Mouse (Mus musculus) spleen, adult 2 months (tissue): Measurements from ENCODE around the gene Abca1. TPM values are rescaled to one million over a fixed set of nuclear protein-coding genes. Genes with fewer than 3 reads are reported as not detected.

ENCODE experiments used
- DNase-seq, 2 experiments: peaks; one replicate each; pipeline versions ENCODE4 v3.0.0 to v3.0.0-alpha.2; 2012 to 2021; ENCODE audit warnings: low spot score in 2 of 2, low read depth in 1 of 2
- H3K27ac ChIP-seq: fragments of 200-500 bp; 2 replicates; pipeline ENCODE4 v1.5.1; 2012; ENCODE audit warnings: low read length, inconsistent platforms; ENCODE audit not compliant: insufficient read depth
- H3K27me3 ChIP-seq: fragments of 200-500 bp; 2 replicates; pipeline ENCODE4 v1.6.1; 2012; ENCODE audit warnings: mild to moderate bottlenecking, moderate library complexity, low read length, inconsistent platforms; ENCODE audit not compliant: control insufficient read depth, insufficient read depth
- H3K36me3 ChIP-seq: fragments of 200-500 bp; 2 replicates; pipeline ENCODE4 v1.6.1; 2012; ENCODE audit warnings: mild to moderate bottlenecking, low read length, inconsistent platforms; ENCODE audit not compliant: control insufficient read depth, insufficient read depth
- H3K4me1 ChIP-seq: fragments of 200-500 bp; 2 replicates; pipeline ENCODE4 v1.6.1; 2011; ENCODE audit warnings: inconsistent platforms; ENCODE audit not compliant: control insufficient read depth, insufficient read depth, insufficient read length
- H3K4me3 ChIP-seq: fragments of 200-500 bp; 2 replicates; pipeline ENCODE4 v1.5.1; 2011; ENCODE audit warnings: mild to moderate bottlenecking, inconsistent platforms; ENCODE audit not compliant: insufficient read depth, insufficient read length; ENCODE audit errors: extremely low read depth
- CTCF ChIP-seq: fragments of 200-500 bp; IDR thresholded peaks from 2 replicates; pipeline ENCODE4 v1.5.1; 2011; ENCODE audit warnings: mild to moderate bottlenecking, inconsistent platforms; ENCODE audit not compliant: insufficient read depth, insufficient read length, insufficient replicate concordance; ENCODE audit errors: extremely low read depth
- POLR2A ChIP-seq: fragments of 200-500 bp; IDR thresholded peaks from 2 replicates; pipeline ENCODE4 v1.6.1; 2011; ENCODE audit warnings: low read depth, low read length, inconsistent platforms
- WGBS: fragments of 180-500 bp; shearing (Covaris S2); methylation state at CpG from one replicate; pipeline ENCODE4 v1.1.7; 2018; 5-methylcytosine and 5-hydroxymethylcytosine counted together
- polyA plus RNA-seq: library from polyadenylated mRNA; depleted of rRNA; stranded (reverse); fragments of >200 nt; gene quantifications from 2 replicates; pipeline ENCODE4 v1.2.3, GENCODE M21; 2012

Abca1 gene
- polyA plus RNA-seq, 1 experiment = 7.6 TPM

- Histone ChIP-seq H3K27ac (no peak overlapping the region), H3K4me3 (no peak overlapping the region), H3K36me3 (0 out of 2 replicates have a peak, but pooled peaks cover 3% of the 10 kb centered on the region), H3K4me1 (peaks cover 14% of the 10 kb centered on the region; the same call in 1 of the 2 replicates), H3K27me3 (no peaks in the 10 kb centered on the region)
- WGBS = 46% methylated on average over 4 of the region's 4 CpGs
- no peak for TF ChIP-seq POLR2A
- no peak for TF ChIP-seq CTCF
- DNase-seq = no peak
Observed at GRCm38 (mm10) chr4:53118643-53119042, 41.1 kb downstream of the Abca1 start.

DNA sequence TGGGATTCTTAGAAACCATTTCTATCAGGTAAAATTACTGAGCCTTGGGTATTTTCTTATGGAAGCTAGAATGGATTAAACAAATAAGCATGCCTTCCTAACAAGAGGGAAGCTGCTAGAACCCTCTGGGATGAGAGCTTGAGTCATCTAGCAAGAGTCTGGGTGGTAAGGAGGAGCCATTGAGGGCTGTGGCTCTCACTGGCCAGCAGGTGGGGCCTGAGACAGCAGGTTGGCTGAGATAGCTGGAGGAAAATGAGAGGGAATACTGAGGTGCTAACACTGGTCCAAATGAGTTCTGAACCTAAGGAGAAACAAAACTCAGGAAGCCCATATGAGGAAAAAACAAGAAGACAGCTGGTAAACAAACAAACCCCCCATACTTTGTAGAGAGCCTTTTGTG lies 42.1 kb downstream of the Abca1 start:
- no peak overlapping the region for H3K4me3 ChIP-seq
- peaks cover 3% of the 10 kb centered on the region; the same call in 1 of the 2 replicates for H3K36me3 ChIP-seq
- no peak for DNase-seq
- H3K27ac ChIP-seq = no peak overlapping the region
- TF ChIP-seq CTCF = peak; percentile 42; the same call in 1 of the 2 replicates
- TF ChIP-seq POLR2A = no peak
- H3K4me1 ChIP-seq = peaks cover 14% of the 10 kb centered on the region; the same call in 1 of the 2 replicates
- no peaks in the 10 kb centered on the region for H3K27me3 ChIP-seq

- Histone ChIP-seq H3K4me3 (no peak overlapping the region), H3K27ac (no peak overlapping the region), H3K27me3 (no peaks in the 10 kb centered on the region), H3K4me1 (peaks cover 10% of the 10 kb centered on the region; the same call in 1 of the 2 replicates), H3K36me3 (peaks cover 3% of the 10 kb centered on the region; the same call in 1 of the 2 replicates)
- TF ChIP-seq POLR2A (no peak), CTCF (no peak)
- no peak for DNase-seq
- WGBS = 93% methylated on average over 5 of the region's 5 CpGs
Observed at GRCm38 (mm10) chr4:53117076-53117475, 42.6 kb downstream of the Abca1 start.

DNA sequence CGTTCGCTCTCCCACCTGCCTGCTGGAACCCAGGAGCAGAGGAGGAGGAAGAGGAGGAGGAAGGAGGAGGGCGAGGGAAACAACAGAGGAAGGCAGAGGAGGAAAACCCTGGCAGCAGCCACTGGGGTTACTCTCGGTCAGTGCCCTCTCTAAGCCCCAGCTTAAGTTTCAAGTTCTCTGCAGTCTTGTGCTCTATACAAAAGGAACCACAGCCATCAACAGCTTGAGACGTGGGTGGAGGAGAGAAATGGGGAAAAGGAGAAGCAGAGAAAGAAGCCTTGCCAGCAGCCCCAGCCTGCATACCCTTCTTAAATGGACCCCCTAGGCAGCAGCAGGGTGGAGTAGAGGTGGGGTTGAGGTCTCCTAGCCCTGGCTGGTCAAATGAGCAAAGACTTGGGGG lies 43.8 kb downstream of the Abca1 start:
- Histone ChIP-seq H3K27ac (peak overlapping the region; percentile 8; the same call in 1 of the 2 replicates), H3K36me3 (peaks cover 3% of the 10 kb centered on the region; the same call in 1 of the 2 replicates), H3K4me1 (peaks cover 9% of the 10 kb centered on the region; the same call in 1 of the 2 replicates), H3K27me3 (no peaks in the 10 kb centered on the region), H3K4me3 (no peak overlapping the region)
- TF ChIP-seq POLR2A = no peak
- TF ChIP-seq CTCF = no peak
- 9% methylated on average over 2 of the region's 5 CpGs for WGBS
- DNase-seq = peak; percentile 26 to 29

GRCm38 (mm10) chr4:53115410-53115809 lies 44.3 kb downstream of the Abca1 start:
- no peak for DNase-seq
- Histone ChIP-seq H3K4me3 (no peak overlapping the region), H3K27ac (no peak overlapping the region), H3K27me3 (no peaks in the 10 kb centered on the region), H3K36me3 (peaks cover 3% of the 10 kb centered on the region; the same call in 1 of the 2 replicates), H3K4me1 (peaks cover 9% of the 10 kb centered on the region; the same call in 1 of the 2 replicates)
- TF ChIP-seq POLR2A (no peak), CTCF (no peak)
- 95% methylated on average over 4 of the region's 4 CpGs for WGBS

DNA sequence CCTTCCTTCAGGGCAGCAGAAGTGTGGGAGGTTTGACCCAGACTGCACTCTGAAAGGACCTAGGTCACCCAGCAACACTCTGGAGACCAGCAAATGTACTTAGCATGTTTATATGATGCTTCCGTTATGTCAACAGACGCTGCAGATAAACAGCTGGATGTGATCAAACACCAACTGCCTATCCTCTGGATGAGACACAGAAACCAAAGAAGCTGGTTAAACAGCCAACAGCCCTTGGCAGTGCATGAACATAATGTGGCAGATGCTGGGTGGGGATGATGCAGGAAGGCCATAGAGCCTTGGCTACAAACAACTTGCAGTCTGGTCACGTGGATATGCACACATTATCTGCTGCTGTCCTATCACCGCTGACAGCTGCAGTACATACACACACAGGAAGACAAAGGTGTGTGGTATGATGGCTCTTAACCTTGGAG lies 47.8 kb downstream of the Abca1 start:
- no peak for DNase-seq

GRCm38 (mm10) chr4:53110356-53110755 lies 49.3 kb downstream of the Abca1 start:
- H3K27ac ChIP-seq = no peak overlapping the region
- 34% methylated on average over 5 of the region's 5 CpGs for WGBS
- peaks cover 13% of the 10 kb centered on the region for H3K36me3 ChIP-seq
- no peaks in the 10 kb centered on the region; the same call in 1 of the 2 replicates for H3K4me1 ChIP-seq
- no peaks in the 10 kb centered on the region for H3K27me3 ChIP-seq
- H3K4me3 ChIP-seq = no peak overlapping the region
- DNase-seq = no peak
- no peak for TF ChIP-seq POLR2A

More for the DNA sequence above, 47.8 kb downstream of the Abca1 start:
- TF ChIP-seq CTCF (no peak), POLR2A (no peak)
- Histone ChIP-seq H3K27ac (no peak overlapping the region), H3K4me3 (no peak overlapping the region), H3K27me3 (no peaks in the 10 kb centered on the region), H3K4me1 (peaks cover 9% of the 10 kb centered on the region; the same call in 1 of the 2 replicates), H3K36me3 (peaks cover 11% of the 10 kb centered on the region)
- 74% methylated on average over 4 of the region's 4 CpGs for WGBS
